Mouse (Mus musculus): ENCODE data around the gene Emc8.

- no peak for TF ChIP-seq POLR2A (IDR thresholded peaks at IDR 0.05; ENCODE audit: insufficient read length, low read depth)
- no peak for TF ChIP-seq REST (IDR thresholded peaks at IDR 0.05; ENCODE audit: insufficient read depth, insufficient read length)
Measured at GRCm38 (mm10) chr8:120647532-120647931, 20.8 kb downstream of the Emc8 start, which contains the start of gene 1190005I06Rik.
